Mouse (Mus musculus) skeletal muscle tissue, adult 2 months (tissue): ENCODE measurements around the gene Plekhm3.

ENCODE experiments used
- DNase-seq: peaks from one replicate; pipeline ENCODE4 v3.0.0-alpha.2; 2012; ENCODE audit warnings: low read depth, low spot score

Gene Plekhm3

GRCm38 (mm10) chr1:64928542-64928941, 28.1 kb downstream of the Plekhm3 start:
- DNase-seq = peak; percentile 43

- peak; percentile 17 for DNase-seq
These were observed 29.0 kb downstream of the Plekhm3 start for GRCm38 (mm10) chr1:64927437-64928274.

DNA sequence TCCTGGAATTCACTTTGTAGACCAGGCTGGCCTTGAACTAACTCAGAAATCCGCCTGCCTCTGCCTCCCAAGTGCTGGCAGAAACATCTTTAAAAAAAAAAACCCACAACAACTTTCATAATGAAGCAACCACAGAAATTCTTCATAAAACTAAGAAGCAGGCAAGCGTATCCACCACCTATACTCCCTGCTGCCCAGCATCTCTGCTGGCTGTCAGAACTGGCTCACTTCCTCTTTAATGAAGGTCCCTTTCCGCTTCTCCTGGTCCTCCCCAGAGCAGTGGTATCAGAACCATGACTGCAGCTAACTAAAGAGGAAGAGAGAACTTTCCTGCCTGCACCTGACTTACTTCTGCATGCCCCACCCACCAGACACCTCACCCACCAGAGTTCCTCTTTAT, 31.0 kb downstream of the Plekhm3 start:
- DNase-seq = peak; percentile 42

DNA sequence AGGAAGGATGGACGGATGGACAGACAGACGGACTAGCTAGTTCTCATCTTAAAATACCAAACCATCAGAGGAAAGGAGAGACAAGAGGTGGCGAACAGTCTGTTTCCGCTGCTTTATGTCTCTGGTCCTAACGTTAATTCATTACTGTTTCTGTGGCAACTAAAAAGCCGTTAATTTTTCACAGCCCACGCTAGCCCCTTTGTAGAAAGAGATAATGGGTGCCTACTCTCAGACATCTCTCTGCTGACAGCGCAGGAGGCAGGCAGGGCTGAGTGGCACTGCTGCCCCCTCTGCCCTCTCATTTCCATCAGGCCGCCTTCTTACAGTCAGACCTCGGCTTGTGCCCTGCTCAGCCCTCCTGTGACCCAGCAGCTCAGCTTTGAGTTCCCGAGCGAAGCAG, 32.3 kb downstream of the Plekhm3 start:
- no peak for DNase-seq

GRCm38 (mm10) chr1:64918810-64919528, 37.7 kb downstream of the Plekhm3 start:
- DNase-seq = peak; percentile 64

GRCm38 (mm10) chr1:64917966-64918365, 38.7 kb downstream of the Plekhm3 start:
- no peak for DNase-seq

- no peak for DNase-seq
These were observed 39.6 kb downstream of the Plekhm3 start for GRCm38 (mm10) chr1:64916884-64917507.

- no peak for DNase-seq
These were observed 42.3 kb downstream of the Plekhm3 start for GRCm38 (mm10) chr1:64914356-64914755.

- DNase-seq = no peak
These were observed 48.9 kb downstream of the Plekhm3 start for GRCm38 (mm10) chr1:64907740-64908139.

DNA sequence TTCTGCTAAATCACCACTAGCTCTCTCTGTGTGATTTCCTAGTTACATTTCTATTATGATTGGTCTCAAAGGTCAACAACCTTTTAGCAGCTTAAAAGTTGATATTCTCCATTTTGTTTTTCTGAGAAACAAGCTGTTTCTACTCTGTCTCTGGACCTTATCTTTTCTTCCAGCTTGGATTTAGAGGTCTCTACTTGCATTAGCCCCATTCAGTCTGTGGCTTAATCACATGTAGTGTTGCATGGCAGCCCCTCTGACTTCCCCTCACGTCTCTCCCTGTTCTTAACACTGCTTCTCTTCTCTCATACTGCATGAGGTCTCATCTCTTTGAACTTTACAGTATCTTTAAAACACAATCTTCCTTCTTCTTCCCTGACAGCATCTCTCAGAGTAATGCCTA, 50.4 kb downstream of the Plekhm3 start:
- DNase-seq = no peak

DNA sequence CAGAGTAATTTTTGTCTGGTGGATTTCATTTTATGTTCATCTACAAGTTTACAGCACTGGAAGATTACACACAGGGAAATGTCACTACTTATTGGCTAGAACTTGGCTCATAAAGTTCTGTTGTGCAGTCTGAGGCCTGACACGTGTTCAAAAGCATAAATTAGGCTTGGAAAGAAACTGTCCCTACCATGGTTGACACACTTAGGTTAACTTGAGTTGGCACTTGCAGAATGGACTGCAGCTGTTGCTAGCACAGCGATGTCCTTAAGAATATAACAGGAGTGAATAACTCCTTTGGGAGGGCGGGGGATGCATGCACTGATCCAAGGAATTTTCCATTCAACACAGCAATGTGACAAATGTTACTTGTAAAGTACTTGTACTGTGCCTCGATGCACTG, 53.2 kb downstream of the Plekhm3 start:
- peak; percentile 21 for DNase-seq

- DNase-seq = no peak
These were observed 53.8 kb downstream of the Plekhm3 start for GRCm38 (mm10) chr1:64902804-64903203.

GRCm38 (mm10) chr1:64899763-64900162, 56.9 kb downstream of the Plekhm3 start:
- no peak for DNase-seq

GRCm38 (mm10) chr1:64897485-64897884, 59.1 kb downstream of the Plekhm3 start:
- no peak for DNase-seq

GRCm38 (mm10) chr1:64893806-64894205, 62.8 kb downstream of the Plekhm3 start:
- no peak for DNase-seq

DNA sequence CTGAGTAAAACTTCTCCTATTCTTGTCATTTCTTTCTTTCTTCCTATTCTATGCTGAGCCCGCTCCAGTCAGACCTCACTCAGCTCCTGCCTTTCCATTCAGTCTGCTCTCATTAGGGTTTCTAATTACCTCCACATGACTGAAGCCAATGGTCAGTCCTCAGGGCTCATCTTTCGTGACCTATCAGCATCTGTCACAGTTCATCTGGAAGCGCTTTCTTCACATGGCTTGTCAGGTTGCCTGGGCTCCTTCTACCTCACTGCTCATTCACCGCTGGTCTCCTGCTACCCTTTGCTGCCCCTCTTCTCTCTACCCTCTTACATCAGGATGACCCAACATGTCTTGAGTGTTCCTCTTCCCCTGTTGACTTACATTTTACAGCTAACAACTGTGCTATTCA, 65.3 kb downstream of the Plekhm3 start:
- DNase-seq = peak; percentile 38

GRCm38 (mm10) chr1:64887502-64888203, 69.0 kb downstream of the Plekhm3 start:
- DNase-seq = no peak

- DNase-seq = no peak
These were observed 69.9 kb downstream of the Plekhm3 start for GRCm38 (mm10) chr1:64886718-64887117.

GRCm38 (mm10) chr1:64885328-64885727, 71.3 kb downstream of the Plekhm3 start:
- no peak for DNase-seq

DNA sequence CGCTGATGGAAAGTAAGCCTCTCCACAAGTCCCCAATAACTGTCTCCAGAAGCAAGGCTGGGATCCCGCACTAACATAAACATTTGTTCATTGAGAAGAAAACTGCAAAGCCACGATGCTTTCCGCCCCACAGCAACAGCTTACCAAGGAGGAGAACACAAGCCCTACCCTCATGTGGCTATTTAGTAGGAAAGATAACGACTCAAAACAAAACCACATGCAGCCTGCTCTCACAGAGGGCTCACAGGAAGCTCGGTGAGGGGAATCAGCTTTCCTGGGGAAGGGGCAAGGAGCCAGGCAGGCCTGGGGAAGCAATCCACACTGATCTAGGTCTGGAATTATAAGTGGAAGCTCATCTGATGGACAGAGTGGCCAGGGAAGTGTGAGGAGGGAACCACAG, 72.6 kb downstream of the Plekhm3 start:
- DNase-seq = no peak

GRCm38 (mm10) chr1:64880613-64881012, 76.0 kb downstream of the Plekhm3 start:
- DNase-seq = no peak

- DNase-seq = no peak
These were observed 77.8 kb downstream of the Plekhm3 start for GRCm38 (mm10) chr1:64878795-64879240.
